Mouse (Mus musculus) midbrain, embryonic 13.5 days (tissue): ENCODE data around the gene Bhlhe40. TPM values are rescaled to one million over a fixed set of nuclear protein-coding genes. Genes with fewer than 3 reads are reported as not detected.

Experiments used
- ATAC-seq: fragments of 200-750 bp; cut with Nextera tagmentation; 2 replicates; pipeline ENCODE4 v1.8.0; 2017; ENCODE audit warnings: mild to moderate bottlenecking, moderate TSS enrichment, moderate library complexity
- H3K27ac ChIP-seq: fragments of 300-500 bp; sonication (generic); 2 replicates; pipeline ENCODE4 v1.5.1; 2015; ENCODE audit warnings: inconsistent platforms, mild to moderate bottlenecking, moderate library complexity
- H3K27me3 ChIP-seq: fragments of 300-500 bp; sonication (generic); 2 replicates; pipeline ENCODE4 v1.6.1; 2015; ENCODE audit warnings: mild to moderate bottlenecking, inconsistent platforms
- H3K36me3 ChIP-seq: fragments of 300-500 bp; sonication (generic); 2 replicates; pipeline ENCODE4 v1.6.1; 2015; ENCODE audit warnings: mild to moderate bottlenecking, inconsistent platforms
- H3K4me1 ChIP-seq: fragments of 300-500 bp; sonication (generic); replicated peaks from 2 replicates; pipeline ENCODE4 v1.6.1; 2015; ENCODE audit warnings: inconsistent platforms
- H3K4me2 ChIP-seq: fragments of 300-500 bp; sonication (generic); replicated peaks from 2 replicates; pipeline ENCODE4 v1.6.1; 2015; ENCODE audit warnings: moderate library complexity, mild to moderate bottlenecking, inconsistent platforms
- H3K4me3 ChIP-seq: fragments of 300-500 bp; sonication (generic); replicated peaks from 2 replicates; pipeline ENCODE4 v1.5.1; 2015; ENCODE audit warnings: mild to moderate bottlenecking, inconsistent platforms
- H3K9ac ChIP-seq: fragments of 300-500 bp; sonication (generic); replicated peaks from 2 replicates; pipeline ENCODE4 v1.6.1; 2015; ENCODE audit warnings: mild to moderate bottlenecking, inconsistent platforms
- H3K9me3 ChIP-seq: fragments of 300-500 bp; sonication (generic); 2 replicates; pipeline ENCODE4 v1.6.1; 2016; ENCODE audit warnings: mild to moderate bottlenecking, inconsistent platforms
- WGBS: fragments of 180-500 bp; shearing (Covaris S2); methylation state at CpG from one replicate; pipeline ENCODE4 v1.1.7; 2015; 5-methylcytosine and 5-hydroxymethylcytosine counted together
- polyA plus RNA-seq: library from polyadenylated mRNA; unstranded; fragments of >200 nt; fragmentation: Nextera tagmentation; extraction: Ambion mirVana; gene quantifications from 2 replicates; pipeline ENCODE4 v1.2.1, GENCODE M21; 2015

Bhlhe40 gene
- polyA plus RNA-seq: 3.3 and 3.4 TPM in 2 replicates

GRCm38 (mm10) chr6:108660206-108660877 lies at the start of gene Bhlhe40:
Gene Bhlhe40 (plus strand): TSS chr6:108660629.
- Histone ChIP-seq H3K27me3 (peaks cover 41% of the 10 kb centered on the region), H3K9ac (peak within 1 kb of the TSS; percentile 71), H3K9me3 (no peaks in the 10 kb centered on the region), H3K4me3 (peak within 1 kb of the TSS; percentile 60), H3K36me3 (peaks cover 4% of the 10 kb centered on the region), H3K4me2 (peak within 1 kb of the TSS; percentile 93), H3K27ac (peak within 1 kb of the TSS; percentile 76), H3K4me1 (peaks cover 26% of the 10 kb centered on the region)
- ATAC-seq: peak; percentile 78
- WGBS: under 1% methylated on average over 22 of the region's 43 CpGs

- H3K9me3 ChIP-seq: no peaks in the 10 kb centered on the region
- H3K4me2 ChIP-seq: no peak overlapping the region
- H3K27ac ChIP-seq: no peak overlapping the region
- no peak for ATAC-seq
- no peaks in the 10 kb centered on the region for H3K4me1 ChIP-seq
- no peak overlapping the region for H3K4me3 ChIP-seq
- no peak overlapping the region for H3K9ac ChIP-seq
- no peaks in the 10 kb centered on the region for H3K36me3 ChIP-seq
- 91% methylated on average over 3 of the region's 3 CpGs for WGBS
- no peaks in the 10 kb centered on the region for H3K27me3 ChIP-seq
Measured at GRCm38 (mm10) chr6:108611663-108612062, 48.8 kb upstream of the Bhlhe40 start.

DNA sequence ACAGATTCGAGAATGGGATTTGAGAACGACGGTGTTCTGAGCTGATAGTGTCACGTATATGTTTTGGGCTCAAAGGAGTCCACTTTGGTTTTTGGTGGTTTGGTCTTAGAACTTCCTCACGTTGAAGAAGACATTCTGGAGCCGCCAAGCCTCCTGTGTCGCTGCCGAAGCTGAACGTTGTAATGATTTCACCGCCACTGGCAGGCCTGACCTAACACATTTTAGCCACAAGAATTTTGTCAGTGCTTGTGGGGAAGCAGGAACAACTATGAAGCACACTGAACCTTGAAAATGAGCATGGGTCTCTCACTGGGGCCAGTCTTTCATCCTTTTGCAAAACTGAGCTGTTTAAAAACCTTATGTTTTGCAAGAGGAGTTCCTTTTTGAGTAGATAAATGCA lies 42.4 kb upstream of the Bhlhe40 start:
- no peaks in the 10 kb centered on the region for H3K4me1 ChIP-seq
- H3K36me3 ChIP-seq: no peaks in the 10 kb centered on the region
- no peaks in the 10 kb centered on the region for H3K27me3 ChIP-seq
- H3K27ac ChIP-seq: no peak overlapping the region
- H3K4me2 ChIP-seq: no peak overlapping the region
- ATAC-seq: no peak
- no peaks in the 10 kb centered on the region for H3K9me3 ChIP-seq
- H3K4me3 ChIP-seq: no peak overlapping the region
- 91% methylated on average over 10 of the region's 10 CpGs for WGBS
- no peak overlapping the region for H3K9ac ChIP-seq

GRCm38 (mm10) chr6:108623028-108623565 lies 37.3 kb upstream of the Bhlhe40 start:
- Histone ChIP-seq H3K9me3 (no peaks in the 10 kb centered on the region), H3K27ac (no peak overlapping the region), H3K36me3 (no peaks in the 10 kb centered on the region), H3K27me3 (no peaks in the 10 kb centered on the region), H3K4me3 (no peak overlapping the region), H3K9ac (no peak overlapping the region), H3K4me2 (no peak overlapping the region), H3K4me1 (no peaks in the 10 kb centered on the region)
- 89% methylated on average over 4 of the region's 4 CpGs for WGBS
- no peak for ATAC-seq

DNA sequence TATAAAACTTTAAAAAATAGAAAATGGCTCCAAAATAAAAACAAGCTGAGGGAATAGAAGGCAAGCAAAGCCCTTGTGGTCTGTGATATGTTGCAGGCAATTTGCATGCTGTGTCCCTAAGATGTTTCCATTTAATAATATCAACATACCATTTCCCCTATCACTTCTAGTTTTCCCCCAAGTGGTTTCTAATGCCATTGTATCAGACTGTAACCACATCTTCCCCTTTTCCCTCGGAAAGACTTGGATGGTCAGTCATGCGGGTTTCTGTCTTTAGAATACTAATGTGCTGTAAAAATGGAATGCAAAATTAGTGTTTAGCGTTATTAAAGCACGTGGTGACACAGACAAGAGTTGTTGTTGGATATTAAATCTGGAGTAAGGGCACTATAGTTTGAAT lies 35.5 kb upstream of the Bhlhe40 start:
- Histone ChIP-seq H3K4me1 (no peaks in the 10 kb centered on the region), H3K27me3 (no peaks in the 10 kb centered on the region), H3K4me3 (no peak overlapping the region), H3K9me3 (peaks cover 5% of the 10 kb centered on the region; the same call in 1 of the 2 replicates), H3K9ac (no peak overlapping the region), H3K27ac (no peak overlapping the region), H3K36me3 (no peaks in the 10 kb centered on the region), H3K4me2 (no peak overlapping the region)
- ATAC-seq: no peak
- WGBS: 89% methylated on average over 4 of the region's 4 CpGs

GRCm38 (mm10) chr6:108630701-108631100 lies 29.7 kb upstream of the Bhlhe40 start:
- H3K4me3 ChIP-seq: no peak overlapping the region
- H3K9me3 ChIP-seq: peaks cover 6% of the 10 kb centered on the region; the same call in 1 of the 2 replicates
- H3K27ac ChIP-seq: no peak overlapping the region
- H3K4me1 ChIP-seq: no peaks in the 10 kb centered on the region
- no peaks in the 10 kb centered on the region for H3K36me3 ChIP-seq
- H3K4me2 ChIP-seq: no peak overlapping the region
- no peaks in the 10 kb centered on the region for H3K27me3 ChIP-seq
- H3K9ac ChIP-seq: no peak overlapping the region
- no peak for ATAC-seq

GRCm38 (mm10) chr6:108638157-108638833 lies 22.1 kb upstream of the Bhlhe40 start:
- Histone ChIP-seq H3K27ac (no peak overlapping the region), H3K27me3 (no peaks in the 10 kb centered on the region), H3K9me3 (no peaks in the 10 kb centered on the region), H3K36me3 (no peaks in the 10 kb centered on the region), H3K9ac (no peak overlapping the region), H3K4me1 (no peaks in the 10 kb centered on the region), H3K4me2 (no peak overlapping the region), H3K4me3 (no peak overlapping the region)
- WGBS: 93% methylated on average over 6 of the region's 6 CpGs
- ATAC-seq: no peak

DNA sequence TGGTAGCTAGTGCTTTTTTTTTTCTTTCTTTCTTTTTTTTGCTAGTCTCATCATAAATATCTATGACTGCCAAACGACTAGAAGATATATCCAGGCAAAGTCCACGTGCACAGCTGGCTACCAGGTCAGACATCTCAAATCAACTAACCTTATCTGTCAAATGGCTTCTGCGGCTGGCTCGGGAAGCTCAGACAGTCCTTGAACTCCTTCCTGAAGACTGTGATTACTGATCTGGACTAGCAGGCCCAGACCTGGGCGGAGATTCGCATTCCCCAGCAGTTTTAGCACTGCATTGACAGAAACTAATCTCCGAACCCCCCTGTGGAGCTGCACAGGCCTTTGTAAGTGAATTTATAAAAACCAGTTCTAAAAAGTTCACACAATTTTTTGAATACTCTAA lies 18.4 kb upstream of the Bhlhe40 start:
- no peaks in the 10 kb centered on the region for H3K9me3 ChIP-seq
- no peak overlapping the region for H3K4me2 ChIP-seq
- H3K9ac ChIP-seq: no peak overlapping the region
- H3K4me3 ChIP-seq: no peak overlapping the region
- H3K27me3 ChIP-seq: no peaks in the 10 kb centered on the region
- H3K36me3 ChIP-seq: no peaks in the 10 kb centered on the region
- no peak for ATAC-seq
- 73% methylated on average over 7 of the region's 7 CpGs for WGBS
- H3K27ac ChIP-seq: no peak overlapping the region
- no peaks in the 10 kb centered on the region for H3K4me1 ChIP-seq

DNA sequence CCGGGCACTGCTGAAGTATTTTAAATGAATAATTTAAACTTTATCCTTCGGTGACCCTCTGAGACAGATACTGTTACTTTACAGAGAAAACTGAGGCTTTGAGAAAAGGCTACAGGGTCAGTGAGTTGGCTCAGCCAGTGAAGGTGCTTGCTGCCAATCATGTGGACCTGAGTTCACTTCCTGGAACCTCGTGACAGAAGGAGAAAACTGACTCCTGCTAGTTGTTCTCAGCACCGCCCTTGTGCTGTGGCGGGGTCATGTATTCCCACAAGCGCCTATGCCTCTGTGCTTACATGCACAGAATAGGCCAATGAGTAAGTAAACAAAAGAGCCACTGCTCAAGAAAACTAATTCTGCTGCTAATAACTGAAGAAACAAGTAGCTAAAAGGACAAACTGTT lies 17.4 kb upstream of the Bhlhe40 start:
- Histone ChIP-seq H3K27ac (no peak overlapping the region), H3K27me3 (no peaks in the 10 kb centered on the region), H3K4me3 (no peak overlapping the region), H3K9me3 (no peaks in the 10 kb centered on the region), H3K36me3 (no peaks in the 10 kb centered on the region), H3K4me2 (no peak overlapping the region), H3K9ac (no peak overlapping the region), H3K4me1 (no peaks in the 10 kb centered on the region)
- ATAC-seq: no peak
- WGBS: 75% methylated on average over 6 of the region's 6 CpGs

DNA sequence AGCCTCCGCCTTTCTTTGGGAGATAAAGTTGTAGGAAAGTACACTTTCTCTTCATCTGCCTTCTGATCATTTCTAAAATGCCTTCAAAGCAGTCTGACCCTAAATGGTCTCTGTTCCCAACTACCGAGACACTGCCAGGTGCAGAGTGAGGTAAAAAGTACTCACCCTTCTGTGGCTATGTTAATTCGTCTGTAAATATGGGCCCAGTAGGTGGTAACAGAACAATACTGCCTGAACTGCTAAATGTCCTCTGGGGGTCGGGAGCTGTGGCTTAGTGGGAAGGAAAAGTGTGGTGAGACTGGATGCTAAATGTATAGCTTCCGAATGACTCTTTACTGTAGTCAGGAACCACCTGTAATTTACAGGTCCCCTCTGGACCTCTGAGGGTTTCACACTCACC lies 16.1 kb upstream of the Bhlhe40 start:
- no peak overlapping the region for H3K9ac ChIP-seq
- H3K9me3 ChIP-seq: peaks cover 2% of the 10 kb centered on the region; the same call in 1 of the 2 replicates
- H3K4me3 ChIP-seq: no peak overlapping the region
- H3K27ac ChIP-seq: no peak overlapping the region
- no peaks in the 10 kb centered on the region for H3K36me3 ChIP-seq
- no peaks in the 10 kb centered on the region for H3K27me3 ChIP-seq
- 50% methylated on average over 5 of the region's 5 CpGs for WGBS
- no peak for ATAC-seq
- H3K4me2 ChIP-seq: no peak overlapping the region
- H3K4me1 ChIP-seq: no peaks in the 10 kb centered on the region

GRCm38 (mm10) chr6:108647094-108647493 lies 13.3 kb upstream of the Bhlhe40 start:
- H3K4me3 ChIP-seq: no peak overlapping the region
- WGBS: 70% methylated on average over 3 of the region's 3 CpGs

DNA sequence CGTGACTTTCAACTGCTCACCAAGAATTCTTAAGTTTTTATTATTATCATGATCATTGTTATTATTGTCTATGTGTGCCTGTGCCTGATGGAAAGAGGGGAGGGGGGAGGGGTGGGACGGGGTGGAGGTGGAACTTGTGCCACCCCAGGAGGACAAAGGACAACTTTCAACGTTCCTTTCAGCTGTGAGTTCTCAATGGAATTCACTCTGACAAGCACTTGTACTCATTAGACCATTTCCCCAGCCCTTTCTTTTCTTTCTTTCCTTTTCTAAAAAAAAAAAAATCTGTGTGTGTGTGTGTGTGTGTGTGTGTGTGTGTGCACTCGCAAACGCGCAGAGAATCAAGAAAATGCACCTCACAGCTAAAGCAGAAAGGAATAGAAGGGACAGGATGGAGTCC lies 12.4 kb upstream of the Bhlhe40 start:
- no peak overlapping the region for H3K9ac ChIP-seq
- no peak overlapping the region for H3K4me2 ChIP-seq
- no peaks in the 10 kb centered on the region for H3K36me3 ChIP-seq
- H3K9me3 ChIP-seq: peaks cover 2% of the 10 kb centered on the region; the same call in 1 of the 2 replicates
- H3K27me3 ChIP-seq: no peaks in the 10 kb centered on the region
- no peak overlapping the region for H3K27ac ChIP-seq
- 36% methylated on average over 6 of the region's 6 CpGs for WGBS
- no peaks in the 10 kb centered on the region for H3K4me1 ChIP-seq
- H3K4me3 ChIP-seq: no peak overlapping the region
- ATAC-seq: no peak

More at GRCm38 (mm10) chr6:108647094-108647493, 13.3 kb upstream of the Bhlhe40 start:
- Histone ChIP-seq H3K27ac (no peak overlapping the region), H3K4me1 (no peaks in the 10 kb centered on the region), H3K4me2 (no peak overlapping the region), H3K9ac (no peak overlapping the region), H3K27me3 (no peaks in the 10 kb centered on the region), H3K9me3 (peaks cover 2% of the 10 kb centered on the region; the same call in 1 of the 2 replicates), H3K36me3 (no peaks in the 10 kb centered on the region)
- no peak for ATAC-seq
